Mouse (Mus musculus) hindbrain, postnatal 0 days (tissue): ENCODE data around the gene Ehd4. TPM values are rescaled to one million over a fixed set of nuclear protein-coding genes. Genes with fewer than 3 reads are reported as not detected.

Experiments used
- ATAC-seq: fragments of 200-750 bp; cut with Nextera tagmentation; 2 replicates; pipeline ENCODE4 v1.8.0; 2017; ENCODE audit warnings: mild to moderate bottlenecking, moderate TSS enrichment, moderate library complexity
- DNase-seq: peaks from one replicate; pipeline ENCODE4 v3.0.0-alpha.2; 2015; ENCODE audit warnings: low spot score
- H3K27ac ChIP-seq: fragments of 300-500 bp; sonication (generic); 2 replicates; pipeline ENCODE4 v1.5.1; 2014; ENCODE audit warnings: mild to moderate bottlenecking
- H3K27me3 ChIP-seq: fragments of 300-500 bp; sonication (generic); 2 replicates; pipeline ENCODE4 v1.6.1; 2014; ENCODE audit warnings: low read length, mixed read lengths; ENCODE audit not compliant: insufficient read depth
- H3K36me3 ChIP-seq: fragments of 300-500 bp; sonication (generic); 2 replicates; pipeline ENCODE4 v1.6.1; 2014; ENCODE audit warnings: low read length, mixed read lengths; ENCODE audit not compliant: insufficient read depth
- H3K4me1 ChIP-seq: fragments of 300-500 bp; sonication (generic); 2 replicates; pipeline ENCODE4 v1.6.1; 2014; ENCODE audit warnings: antibody characterized with exemption, low read length, mixed read lengths; ENCODE audit not compliant: insufficient read depth
- H3K4me2 ChIP-seq: fragments of 300-500 bp; sonication (generic); 2 replicates; pipeline ENCODE4 v1.6.1; 2014; ENCODE audit warnings: low read depth, mild to moderate bottlenecking, low read length, moderate library complexity, mixed read lengths
- H3K4me3 ChIP-seq: fragments of 300-500 bp; sonication (generic); 2 replicates; pipeline ENCODE4 v1.5.1; 2014; ENCODE audit warnings: low read length
- H3K9ac ChIP-seq: fragments of 300-500 bp; sonication (generic); replicated peaks from 2 replicates; pipeline ENCODE4 v1.6.1; 2014; ENCODE audit warnings: mild to moderate bottlenecking, low read length, moderate library complexity, mixed read lengths
- H3K9me3 ChIP-seq: fragments of 300-500 bp; sonication (generic); 2 replicates; pipeline ENCODE4 v1.6.1; 2016; ENCODE audit warnings: low read length, mixed read lengths
- CTCF ChIP-seq: IDR thresholded peaks from 2 replicates; pipeline ENCODE4 v1.5.1; 2016; ENCODE audit warnings: antibody characterized with exemption, control low read depth, low read depth
- WGBS: fragments of 180-500 bp; shearing (Covaris S2); extraction: QIAGEN DNeasy Blood & Tissue Kit; methylation state at CpG from one replicate; pipeline ENCODE4 v1.1.7; 2014; 5-methylcytosine and 5-hydroxymethylcytosine counted together
- polyA plus RNA-seq: library from polyadenylated mRNA; unstranded; fragments of >200 nt; fragmentation: Nextera tagmentation; extraction: Ambion mirVana; gene quantifications from 2 replicates; pipeline ENCODE4 v1.2.1, GENCODE M21; 2015
- total RNA-seq: library from RNA; depleted of rRNA; stranded (reverse); fragments of >200 nt; gene quantifications from 2 replicates; pipeline ENCODE4 v1.2.3, GENCODE M21; 2014

The Ehd4 gene
- total and polyA plus RNA-seq, 2 experiments from 2014 or later = 6.3 to 24.6 TPM

GRCm38 (mm10) chr2:120173718-120174117, 19.3 kb upstream of the Ehd4 start:
- WGBS = 24% methylated on average over 10 of the region's 10 CpGs
- DNase-seq = peak; percentile 68
- no peaks in the 10 kb centered on the region for H3K36me3 ChIP-seq
- no peaks in the 10 kb centered on the region for H3K4me1 ChIP-seq
- no peaks in the 10 kb centered on the region for H3K27me3 ChIP-seq
- peak; percentile 88 for TF ChIP-seq CTCF
- no peak overlapping the region for H3K4me2 ChIP-seq
- no peak overlapping the region for H3K4me3 ChIP-seq
- no peak for ATAC-seq
- H3K9ac ChIP-seq = no peak overlapping the region
- no peaks in the 10 kb centered on the region for H3K9me3 ChIP-seq
- H3K27ac ChIP-seq = no peak overlapping the region

GRCm38 (mm10) chr2:120171362-120171761, 17.0 kb upstream of the Ehd4 start:
- Histone ChIP-seq H3K9me3 (no peaks in the 10 kb centered on the region), H3K4me2 (no peak overlapping the region), H3K4me1 (no peaks in the 10 kb centered on the region), H3K9ac (no peak overlapping the region), H3K36me3 (no peaks in the 10 kb centered on the region), H3K27me3 (no peaks in the 10 kb centered on the region), H3K27ac (no peak overlapping the region), H3K4me3 (no peak overlapping the region)
- DNase-seq (no peak), ATAC-seq (no peak)
- 94% methylated on average over 7 of the region's 7 CpGs for WGBS
- no peak for TF ChIP-seq CTCF

GRCm38 (mm10) chr2:120170726-120171125, 16.3 kb upstream of the Ehd4 start:
- Histone ChIP-seq H3K9ac (no peak overlapping the region), H3K27ac (no peak overlapping the region), H3K36me3 (no peaks in the 10 kb centered on the region), H3K4me3 (no peak overlapping the region), H3K4me1 (no peaks in the 10 kb centered on the region), H3K4me2 (no peak overlapping the region), H3K27me3 (no peaks in the 10 kb centered on the region), H3K9me3 (no peaks in the 10 kb centered on the region)
- 67% methylated on average over 1 of the region's 1 CpGs for WGBS
- peak; percentile 37 for DNase-seq
- ATAC-seq = no peak
- TF ChIP-seq CTCF = peak; percentile 44

- WGBS = 86% methylated on average over 3 of the region's 3 CpGs
- Histone ChIP-seq H3K9me3 (no peaks in the 10 kb centered on the region), H3K4me2 (no peak overlapping the region), H3K9ac (no peak overlapping the region), H3K27ac (no peak overlapping the region), H3K4me1 (no peaks in the 10 kb centered on the region), H3K4me3 (no peak overlapping the region), H3K27me3 (no peaks in the 10 kb centered on the region), H3K36me3 (no peaks in the 10 kb centered on the region)
- peak; percentile 56 for TF ChIP-seq CTCF
- ATAC-seq = no peak
- peak; percentile 9 for DNase-seq
Observed at GRCm38 (mm10) chr2:120169382-120169781, 15.0 kb upstream of the Ehd4 start.

GRCm38 (mm10) chr2:120167763-120168162, 13.4 kb upstream of the Ehd4 start:
- Histone ChIP-seq H3K9ac (no peak overlapping the region), H3K27me3 (no peaks in the 10 kb centered on the region), H3K36me3 (no peaks in the 10 kb centered on the region), H3K4me2 (no peak overlapping the region), H3K27ac (no peak overlapping the region), H3K9me3 (no peaks in the 10 kb centered on the region), H3K4me1 (no peaks in the 10 kb centered on the region), H3K4me3 (no peak overlapping the region)
- 87% methylated on average over 8 of the region's 8 CpGs for WGBS
- TF ChIP-seq CTCF = no peak
- DNase-seq = no peak
- ATAC-seq = no peak

GRCm38 (mm10) chr2:120165474-120165873, 11.1 kb upstream of the Ehd4 start:
- H3K27ac ChIP-seq = no peak overlapping the region
- no peak for TF ChIP-seq CTCF
- ATAC-seq (no peak), DNase-seq (no peak)
- H3K9me3 ChIP-seq = no peaks in the 10 kb centered on the region
- H3K9ac ChIP-seq = no peak overlapping the region
- H3K36me3 ChIP-seq = no peaks in the 10 kb centered on the region
- H3K4me3 ChIP-seq = no peak overlapping the region
- no peaks in the 10 kb centered on the region for H3K27me3 ChIP-seq
- 71% methylated on average over 10 of the region's 10 CpGs for WGBS
- H3K4me2 ChIP-seq = no peak overlapping the region
- no peaks in the 10 kb centered on the region for H3K4me1 ChIP-seq

GRCm38 (mm10) chr2:120159434-120159833, 5.0 kb upstream of the Ehd4 start:
- Histone ChIP-seq H3K36me3 (no peaks in the 10 kb centered on the region), H3K9me3 (no peaks in the 10 kb centered on the region), H3K4me2 (no peak overlapping the region), H3K4me1 (no peaks in the 10 kb centered on the region), H3K27ac (no peak overlapping the region), H3K9ac (no peak overlapping the region), H3K27me3 (no peaks in the 10 kb centered on the region), H3K4me3 (no peak overlapping the region)
- DNase-seq = no peak
- ATAC-seq = no peak
- 92% methylated on average over 2 of the region's 2 CpGs for WGBS
- no peak for TF ChIP-seq CTCF
